Mouse (Mus musculus) embryonic fibroblast, embryonic 13.5 days (primary cell): ENCODE data around the gene Usf2. TPM values are rescaled to one million over a fixed set of nuclear protein-coding genes. Genes with fewer than 3 reads are reported as not detected.

Source experiments
- H3K27ac ChIP-seq: 2 replicates; pipeline ENCODE4 v1.5.1; 2012; ENCODE audit warnings: low read length, control low read depth, inconsistent platforms; ENCODE audit not compliant: insufficient read depth
- H3K4me1 ChIP-seq: 2 replicates; pipeline ENCODE4 v1.6.1; 2011; ENCODE audit warnings: low read length; ENCODE audit not compliant: control insufficient read depth, insufficient read depth
- H3K4me3 ChIP-seq: 2 replicates; pipeline ENCODE4 v1.5.1; 2011; ENCODE audit warnings: mild to moderate bottlenecking, control low read depth, low read length; ENCODE audit not compliant: insufficient read depth
- CTCF ChIP-seq: IDR thresholded peaks from 2 replicates; pipeline ENCODE4 v1.5.1; 2011; ENCODE audit warnings: mild to moderate bottlenecking, control low read depth, low read length, moderate library complexity, borderline replicate concordance; ENCODE audit not compliant: insufficient read depth
- POLR2A ChIP-seq: IDR thresholded peaks from 2 replicates; pipeline ENCODE4 v1.6.1; 2011; ENCODE audit warnings: low read depth, mild to moderate bottlenecking, control low read depth, low read length, moderate library complexity
- polyA plus RNA-seq: library from polyadenylated mRNA; stranded (reverse); fragments of >200 nt; gene quantifications from 2 replicates; pipeline ENCODE4 v1.2.4, GENCODE M21; 2011; ENCODE audit warnings: low read depth; ENCODE audit not compliant: missing spikeins, insufficient read length

Gene Usf2
- polyA plus RNA-seq, 1 experiment: 61.1 TPM

DNA sequence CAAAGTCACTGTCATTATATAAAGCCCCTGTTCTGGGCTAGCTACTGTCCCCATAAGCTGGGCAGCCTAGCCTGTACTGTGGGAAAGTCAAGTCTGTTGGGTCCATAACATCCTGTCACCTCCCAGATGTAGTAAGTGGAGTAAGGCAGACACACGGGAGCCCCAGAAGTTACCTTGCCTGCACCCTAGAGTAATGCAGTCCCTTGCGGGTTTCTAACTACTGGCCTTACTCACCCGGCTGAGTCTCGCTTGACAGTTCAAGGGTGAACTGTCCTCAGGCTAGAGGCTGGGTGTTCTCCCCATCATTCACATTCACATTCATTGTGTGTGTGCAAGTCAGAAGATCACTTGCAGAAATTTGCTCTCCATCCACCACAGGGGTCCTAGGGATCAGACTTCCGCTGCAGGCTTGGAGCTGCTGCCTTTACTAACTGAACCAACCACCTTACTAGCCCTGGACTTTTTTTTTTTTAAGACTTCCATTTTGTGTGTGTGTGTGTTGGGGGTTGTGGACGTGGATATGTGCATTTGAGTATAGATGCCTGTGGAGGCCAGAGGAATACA, 3.3 kb upstream of the Usf2 start:
- 0 out of 2 replicates have a peak, but pooled peaks have one; percentile 38 for TF ChIP-seq POLR2A
- no peak for TF ChIP-seq CTCF

DNA sequence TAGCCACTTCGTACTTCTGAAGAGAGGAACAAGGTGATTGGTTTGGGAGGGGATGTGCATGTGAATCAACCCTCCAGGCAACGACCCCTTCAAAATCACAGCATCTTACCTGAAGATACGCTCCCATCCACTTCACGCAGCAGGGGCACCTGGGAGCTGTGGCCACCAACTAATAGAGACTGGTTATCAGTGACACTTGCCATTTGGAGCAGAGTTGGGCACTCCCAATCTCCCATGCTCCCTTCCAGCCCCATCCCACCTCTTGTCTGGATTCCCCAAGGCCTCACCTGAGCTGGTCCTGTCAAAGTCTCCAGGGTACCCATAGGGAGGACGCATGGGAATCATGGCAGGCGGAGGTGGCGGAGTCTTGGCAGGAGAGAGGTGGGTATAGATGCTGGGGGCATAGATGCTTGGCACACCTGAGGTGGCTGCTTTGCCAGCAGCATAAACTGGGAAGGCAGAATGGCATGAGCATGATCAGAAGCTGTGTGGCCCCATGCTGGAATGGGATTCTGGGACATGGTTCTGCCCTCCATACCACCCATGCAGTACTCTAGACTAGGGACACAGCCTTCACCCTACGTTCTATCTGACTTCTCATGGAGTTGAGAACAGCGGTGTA, 2.4 kb upstream of the Usf2 start:
- H3K27ac ChIP-seq: no peak overlapping the region
- no peak overlapping the region for H3K4me3 ChIP-seq
- TF ChIP-seq POLR2A: peak; percentile 34; the same call in 1 of the 2 replicates
- no peak for TF ChIP-seq CTCF
- H3K4me1 ChIP-seq: peaks cover 4% of the 10 kb centered on the region; the same call in 1 of the 2 replicates

More for the DNA sequence above, 3.3 kb upstream of the Usf2 start:
- H3K27ac ChIP-seq: no peak overlapping the region
- H3K4me1 ChIP-seq: peaks cover 4% of the 10 kb centered on the region; the same call in 1 of the 2 replicates
- no peak overlapping the region for H3K4me3 ChIP-seq

DNA sequence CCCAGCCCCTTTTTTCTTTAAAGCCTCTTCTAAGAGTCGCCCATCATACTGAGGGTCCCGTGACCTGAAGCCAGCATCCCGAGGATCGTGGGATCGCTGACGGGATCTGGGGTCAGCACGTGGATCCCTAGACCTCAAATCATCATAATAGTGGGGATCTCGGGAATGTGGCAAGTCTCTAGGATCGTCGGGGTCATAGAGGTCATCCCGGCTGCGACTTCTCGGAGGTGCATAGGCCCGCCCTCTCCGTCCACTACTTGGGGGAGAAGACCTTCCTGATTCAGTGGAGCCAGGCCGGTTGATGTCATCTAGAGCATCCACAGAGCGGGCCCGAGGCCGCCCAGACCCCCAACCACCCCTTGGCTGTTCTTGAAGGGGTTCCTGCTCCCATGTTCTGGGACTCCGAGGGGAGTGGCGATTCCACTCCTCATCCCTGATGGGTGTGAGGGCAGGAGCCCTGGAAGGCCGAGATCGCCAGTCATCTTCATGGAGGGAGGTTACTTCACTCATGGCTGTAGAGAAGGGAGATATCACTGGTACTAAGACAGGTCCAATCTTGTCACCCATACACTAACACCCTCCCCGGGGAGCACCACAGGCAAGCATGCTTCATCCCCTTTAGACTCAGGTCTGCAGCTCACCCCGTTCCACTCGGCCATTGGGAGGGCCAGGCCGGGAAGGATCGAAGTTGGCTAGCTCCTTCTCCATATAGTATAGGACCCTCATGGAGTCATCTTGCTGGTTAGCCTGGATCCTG, 1.7 kb upstream of the Usf2 start:
- Histone ChIP-seq H3K4me1 (peaks cover 4% of the 10 kb centered on the region; the same call in 1 of the 2 replicates), H3K4me3 (peak overlapping the region; percentile 77), H3K27ac (peak overlapping the region; percentile 94; the same call in 1 of the 2 replicates)
- TF ChIP-seq POLR2A (no peak; the same call in 1 of the 2 replicates), CTCF (no peak)

DNA sequence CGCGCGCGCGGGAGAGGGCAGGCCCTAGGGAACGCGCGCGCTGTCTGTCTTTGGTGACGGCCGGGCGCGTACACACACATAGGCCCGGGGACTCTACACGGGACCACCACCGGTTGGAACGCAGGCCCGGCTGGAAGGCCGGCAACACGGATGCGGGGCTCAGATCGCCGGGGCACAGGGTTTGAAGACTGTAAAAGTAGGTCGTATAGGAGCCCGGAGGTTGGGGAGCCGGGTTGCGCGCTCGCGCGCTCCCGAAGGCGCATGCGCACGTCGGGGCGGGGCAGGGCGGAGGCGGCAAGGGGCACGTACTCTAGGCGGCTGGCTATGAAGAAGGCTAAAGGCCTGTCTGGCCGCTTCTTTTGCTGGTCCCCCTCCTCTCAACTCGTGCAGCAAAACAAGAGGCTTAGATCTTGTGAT, 772 bp upstream of the Usf2 start:
- Histone ChIP-seq H3K4me1 (peaks cover 4% of the 10 kb centered on the region), H3K4me3 (peak overlapping the region; percentile 77), H3K27ac (peak overlapping the region; percentile 94)
- peak; percentile 85 for TF ChIP-seq POLR2A
- no peak for TF ChIP-seq CTCF

DNA sequence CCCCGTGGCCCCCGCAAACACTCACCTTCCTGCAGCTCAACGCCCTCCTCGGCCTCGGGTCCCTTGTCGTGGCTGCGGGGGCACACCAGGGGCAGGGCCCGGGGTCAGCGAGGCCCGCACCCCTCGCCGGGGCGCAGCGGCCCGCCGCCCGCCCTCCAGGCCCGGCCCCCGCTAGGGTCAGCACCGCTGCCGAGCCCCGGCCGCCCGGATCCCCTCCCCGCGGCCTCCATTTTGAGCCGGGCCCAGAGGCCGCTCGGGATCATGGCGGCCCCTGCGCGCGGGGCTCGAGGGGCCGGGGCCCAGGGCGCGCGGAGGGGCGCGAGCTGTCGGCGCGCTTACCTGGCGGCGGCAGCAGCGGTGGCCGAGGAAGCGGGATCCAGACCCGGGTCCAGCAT, 249 bp downstream of the Usf2 start:
- Histone ChIP-seq H3K27ac (peak overlapping the region; percentile 54), H3K4me3 (peak overlapping the region; percentile 91), H3K4me1 (peaks cover 4% of the 10 kb centered on the region)
- TF ChIP-seq POLR2A (no peak), CTCF (no peak)

DNA sequence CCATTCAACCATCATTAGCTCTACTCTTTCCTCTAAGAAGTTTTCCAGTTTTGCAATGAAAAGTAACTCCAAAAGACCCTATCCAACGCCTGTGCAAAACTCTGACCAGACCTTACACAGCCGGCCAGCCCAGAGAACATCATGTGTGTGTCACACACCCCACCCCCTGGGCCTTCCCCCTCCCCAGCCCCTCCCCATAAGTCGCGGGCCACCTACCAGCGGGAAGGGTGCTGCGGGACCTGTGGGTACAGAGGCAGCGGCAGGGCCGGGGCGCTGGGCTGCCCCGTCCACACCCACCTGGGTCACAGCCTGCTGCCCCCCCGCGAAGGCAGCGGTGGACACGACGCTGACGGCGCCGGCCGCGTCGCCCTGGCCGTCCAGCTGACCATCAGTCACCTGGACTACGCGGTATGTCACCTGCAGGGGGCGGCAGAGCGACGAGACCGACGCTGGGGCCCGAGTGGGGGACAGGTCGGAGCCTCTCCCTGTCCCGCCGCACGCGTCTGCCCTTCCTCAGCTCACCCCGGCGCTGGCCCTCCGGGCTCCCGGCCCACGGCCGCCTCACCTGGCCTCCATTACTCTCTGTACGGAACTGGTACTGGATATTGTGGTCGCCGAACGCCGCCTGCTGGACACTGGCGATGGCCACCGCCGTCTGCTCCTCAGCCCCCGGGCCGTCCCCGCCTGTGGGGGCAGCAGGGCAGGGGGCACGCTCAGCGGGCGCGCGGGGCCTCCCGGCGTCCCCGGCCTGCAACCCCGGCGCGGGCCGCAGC, 833 bp downstream of the Usf2 start:
- H3K4me1 ChIP-seq: peaks cover 4% of the 10 kb centered on the region
- peak overlapping the region; percentile 54 for H3K27ac ChIP-seq
- peak; percentile 48 for TF ChIP-seq POLR2A
- TF ChIP-seq CTCF: peak; percentile 70; the same call in 1 of the 2 replicates
- peak overlapping the region; percentile 91 for H3K4me3 ChIP-seq

DNA sequence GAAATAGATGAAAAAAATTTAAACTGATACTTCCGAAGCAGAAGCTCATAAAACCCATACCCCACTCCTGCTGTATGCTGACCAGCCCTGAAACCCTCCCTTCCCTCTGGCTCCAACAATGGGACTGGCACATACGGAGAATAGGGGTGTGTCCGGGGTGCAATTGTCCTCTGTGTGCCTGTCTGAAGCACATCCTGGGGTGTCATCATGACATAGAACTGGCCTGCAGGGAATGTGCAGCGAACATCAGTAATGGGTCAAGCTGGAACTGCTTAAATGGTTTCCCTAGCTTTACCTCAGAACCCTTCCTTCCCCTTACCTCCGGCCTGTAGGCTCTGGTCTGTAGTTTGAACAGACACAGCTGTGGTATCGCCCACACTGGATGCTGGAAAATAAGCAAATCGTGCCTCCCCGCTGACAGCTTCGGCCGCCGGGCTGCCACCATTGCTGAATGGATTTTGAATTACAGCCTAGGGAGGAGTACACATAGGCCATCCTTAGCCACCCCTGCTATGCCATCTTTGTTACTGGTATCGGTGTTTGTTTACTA, 1.6 kb downstream of the Usf2 start:
- no peak overlapping the region for H3K27ac ChIP-seq

DNA sequence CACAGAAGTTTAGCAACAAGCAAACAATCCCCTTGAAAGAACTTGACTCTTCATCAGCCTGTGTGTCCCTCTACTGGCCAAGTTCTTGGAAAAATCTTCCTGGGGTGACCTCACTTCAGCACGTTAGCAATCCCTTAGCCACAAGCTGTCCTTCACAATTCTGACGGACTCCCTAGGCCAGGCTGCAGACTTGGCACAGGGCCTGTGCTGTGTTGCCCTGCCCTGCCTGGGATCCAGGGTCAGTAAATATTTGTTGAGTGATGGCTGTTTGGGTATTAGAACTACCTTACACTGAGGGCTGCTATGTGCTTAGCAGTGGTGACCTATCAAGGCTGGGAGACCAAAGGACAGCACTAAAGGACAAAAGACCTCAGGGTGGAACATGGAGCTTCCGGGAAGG, 2.6 kb downstream of the Usf2 start:
- TF ChIP-seq POLR2A (no peak), CTCF (no peak)
- H3K4me3 ChIP-seq: no peak overlapping the region
- H3K27ac ChIP-seq: no peak overlapping the region
- H3K4me1 ChIP-seq: peaks cover 4% of the 10 kb centered on the region

More for the DNA sequence above, 1.6 kb downstream of the Usf2 start:
- no peak for TF ChIP-seq CTCF
- no peak for TF ChIP-seq POLR2A
- peaks cover 4% of the 10 kb centered on the region for H3K4me1 ChIP-seq
- peak overlapping the region; percentile 91; the same call in 1 of the 2 replicates for H3K4me3 ChIP-seq

DNA sequence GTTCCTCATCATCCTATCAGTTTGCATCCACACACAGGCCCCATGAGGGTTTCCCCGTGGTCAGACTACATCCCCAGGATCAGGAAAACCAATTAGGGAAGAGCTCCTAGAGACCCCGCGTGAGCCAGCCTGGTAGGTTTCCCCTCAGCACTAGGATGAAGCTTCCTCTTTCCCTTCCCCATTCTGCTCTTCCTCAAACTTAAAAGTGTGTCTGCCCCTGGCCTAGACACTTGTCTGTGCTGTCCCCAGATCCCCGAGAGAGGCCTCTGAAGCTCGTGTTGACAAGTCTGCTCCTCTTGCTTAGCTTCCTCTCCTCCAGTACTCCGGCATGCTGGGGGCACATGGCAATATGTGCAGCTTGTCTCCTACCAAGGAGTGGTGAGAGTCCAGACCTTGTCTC, 3.1 kb downstream of the Usf2 start:
- peaks cover 4% of the 10 kb centered on the region for H3K4me1 ChIP-seq
- TF ChIP-seq POLR2A: no peak
- no peak for TF ChIP-seq CTCF
- no peak overlapping the region for H3K4me3 ChIP-seq
- no peak overlapping the region for H3K27ac ChIP-seq
